Mouse (Mus musculus): Measurements from ENCODE around the gene Tnni3k. TPM values are rescaled to one million over a fixed set of nuclear protein-coding genes. Genes with fewer than 3 reads are reported as not detected.

Tnni3k gene
- total RNA-seq (2012; rRNA removed) (not detected in 2 replicates), total RNA-seq (2014; rRNA removed) (0.07 TPM in 1 of 2 replicates, not detected in the other), polyA plus RNA-seq (2012; ENCODE audit: insufficient read length, low read depth) (0.11 TPM in 1 of 2 replicates, not detected in the other)

- Histone ChIP-seq H3K36me3 (replicated peaks in 1 of 2; ENCODE audit: control insufficient read depth in 1 of 2, insufficient read depth in 1 of 2, low read length in 1 of 2) (no peaks in the 10 kb centered on the region), H3K9me3 (replicated peaks; ENCODE audit: low read length) (no peaks in the 10 kb centered on the region), H3K27ac (ENCODE audit: insufficient read depth, low read depth) (no peak within 1 kb of the TSS), H3K79me2 (replicated peaks; ENCODE audit: control insufficient read depth, extremely low read depth, insufficient read depth, poor library complexity, severe bottlenecking) (no peaks in the 10 kb centered on the region), H3K9ac (ENCODE audit: insufficient read depth, low read depth) (no peak within 1 kb of the TSS), H3K27me3 (replicated peaks) (no peaks in the 10 kb centered on the region), H3K4me2 (ENCODE audit: insufficient read depth, low read depth, poor library complexity, severe bottlenecking) (no peak within 1 kb of the TSS), H3K4me1 (ENCODE audit: control insufficient read depth in 1 of 2, insufficient read depth in 2 of 2) (peaks cover 0 to 17% of the 10 kb centered on the region in 2 experiments; a peak in 2 of 4 replicates), H3K4me3 (replicated peaks in 1 of 3; ENCODE audit: low read depth in 2 of 3, low read length in 2 of 3, poor library complexity in 1 of 3) (no peak within 1 kb of the TSS)
- TF ChIP-seq CHD2 (IDR thresholded peaks at IDR 0.05; ENCODE audit: low read length) (no peak), BHLHE40 (IDR thresholded peaks at IDR 0.05; ENCODE audit: low read depth, low read length) (no peak), ZC3H11A (IDR thresholded peaks at IDR 0.05; ENCODE audit: low read depth, low read length) (no peak), USF1 (IDR thresholded peaks at IDR 0.05; ENCODE audit: low read depth, low read length) (no peak), EP300 (IDR thresholded peaks at IDR 0.05; ENCODE audit: low read length) (no peak), ZNF384 (IDR thresholded peaks at IDR 0.05; ENCODE audit: low read depth, low read length) (no peak), PAX5 (IDR thresholded peaks at IDR 0.05; ENCODE audit: low read length) (no peak)
- DNase-seq (ENCODE audit: extremely low read depth) = no peak
- dilution Hi-C loops (cut with MboI; ENCODE audit: extremely low pct_ligation_motif_present, extremely low pct_unique_long_range_greater_than_20kb, low sequenced_read_pairs) (no loop called here), in situ Hi-C loops (cut with MboI; ENCODE audit: low pct_ligation_motif_present, low pct_unique_long_range_greater_than_20kb, low sequenced_read_pairs) (no loop called here)
Observed at GRCm38 (mm10) chr3:155055231-155055916, at the start of gene Tnni3k. Gene Tnni3k, minus strand, starts transcription at chr3:155055407.

DNA sequence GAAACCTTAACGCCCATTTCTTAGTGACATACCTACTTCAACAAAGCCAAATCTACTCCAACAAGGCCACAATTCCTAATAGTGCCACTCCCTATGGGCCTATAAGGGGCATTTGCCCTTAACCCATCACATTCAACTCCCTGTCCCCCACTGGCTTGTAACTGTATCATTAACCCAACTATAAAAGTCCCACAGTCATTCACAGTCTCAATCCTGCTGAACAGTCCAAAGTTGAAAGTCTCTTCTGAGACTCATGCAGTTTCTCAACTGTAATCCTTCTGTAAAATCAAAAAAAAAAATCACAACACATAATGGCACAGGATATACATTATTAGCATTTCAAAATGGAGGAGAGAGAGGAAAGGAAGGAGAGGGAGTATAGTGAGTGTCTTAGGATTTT lies 44.1 kb upstream of the Tnni3k start:
- H3K79me2 ChIP-seq (replicated peaks; ENCODE audit: control insufficient read depth, extremely low read depth, insufficient read depth, poor library complexity, severe bottlenecking) = no peaks in the 10 kb centered on the region
- H3K27ac ChIP-seq (ENCODE audit: insufficient read depth, low read depth) = no peak overlapping the region
- no peaks in the 10 kb centered on the region for H3K27me3 ChIP-seq (replicated peaks)
- H3K4me2 ChIP-seq (ENCODE audit: insufficient read depth, low read depth, poor library complexity, severe bottlenecking) = no peak overlapping the region
- H3K9ac ChIP-seq (ENCODE audit: insufficient read depth, low read depth) = no peak overlapping the region
- H3K4me1 ChIP-seq (ENCODE audit: control insufficient read depth in 1 of 2, insufficient read depth in 2 of 2) = peaks cover 0 to 2% of the 10 kb centered on the region in 2 experiments; a peak in 2 of 4 replicates
- H3K9me3 ChIP-seq (replicated peaks; ENCODE audit: low read length) = no peaks in the 10 kb centered on the region
- no peak for TF ChIP-seq POLR2A (IDR thresholded peaks at IDR 0.05; ENCODE audit: low read depth, low read length)
- TF ChIP-seq POLR2AphosphoS2 (IDR thresholded peaks at IDR 0.05; ENCODE audit: low read depth, low read length) = no peak
- TF ChIP-seq ZMIZ1 (IDR thresholded peaks at IDR 0.05; ENCODE audit: low read depth, low read length) = no peak
- TF ChIP-seq CHD2 (IDR thresholded peaks at IDR 0.05; ENCODE audit: low read length) = no peak
- no peak for TF ChIP-seq ZKSCAN1 (IDR thresholded peaks at IDR 0.05; ENCODE audit: borderline replicate concordance, low read depth, low read length)
- TF ChIP-seq PAX5 (IDR thresholded peaks at IDR 0.05; ENCODE audit: low read length) = no peak
- TF ChIP-seq ELF1 (IDR thresholded peaks at IDR 0.05; ENCODE audit: low read depth, low read length) = no peak
- no peak for TF ChIP-seq NELFE (IDR thresholded peaks at IDR 0.05; ENCODE audit: low read depth, low read length)
- TF ChIP-seq ZC3H11A (IDR thresholded peaks at IDR 0.05; ENCODE audit: low read depth, low read length) = no peak
- TF ChIP-seq USF1 (IDR thresholded peaks at IDR 0.05; ENCODE audit: low read depth, low read length) = no peak
- TF ChIP-seq EP300 (IDR thresholded peaks at IDR 0.05; ENCODE audit: low read length) = no peak
- no peak for TF ChIP-seq MXI1 (IDR thresholded peaks at IDR 0.05; ENCODE audit: low read depth, low read length)
- TF ChIP-seq SMC3 (IDR thresholded peaks at IDR 0.05; ENCODE audit: low read depth, low read length) = no peak
- no peak for TF ChIP-seq JUND (conservative IDR thresholded peaks at IDR 0.05; ENCODE audit: low read depth, low read length)
- in situ Hi-C loops (cut with MboI; ENCODE audit: low pct_ligation_motif_present, low pct_unique_long_range_greater_than_20kb, low sequenced_read_pairs) = no loop called here
- no peak for DNase-seq (ENCODE audit: extremely low read depth)
- dilution Hi-C loops (cut with MboI; ENCODE audit: extremely low pct_ligation_motif_present, extremely low pct_unique_long_range_greater_than_20kb, low sequenced_read_pairs) = no loop called here
- H3K4me3 ChIP-seq (replicated peaks in 1 of 3; ENCODE audit: low read depth in 2 of 3, low read length in 2 of 3, poor library complexity in 1 of 3) = no peak overlapping the region
- H3K36me3 ChIP-seq (replicated peaks in 1 of 2; ENCODE audit: control insufficient read depth in 1 of 2, insufficient read depth in 1 of 2, low read length in 1 of 2) = no peaks in the 10 kb centered on the region
